Mouse (Mus musculus) adrenal gland, adult (tissue): ENCODE results near the gene Bad.
A peak's percentile ranks its signal among the peaks of the same experiment; 100 is the strongest.

Experiments used
- DNase-seq, 2 experiments: peaks; one replicate each; pipeline ENCODE4 v3.0.0; 2022 to 2023; ENCODE audit warnings: low spot score in 1 of 2; ENCODE audit not compliant: inconsistent age in 2 of 2

Bad gene

DNA sequence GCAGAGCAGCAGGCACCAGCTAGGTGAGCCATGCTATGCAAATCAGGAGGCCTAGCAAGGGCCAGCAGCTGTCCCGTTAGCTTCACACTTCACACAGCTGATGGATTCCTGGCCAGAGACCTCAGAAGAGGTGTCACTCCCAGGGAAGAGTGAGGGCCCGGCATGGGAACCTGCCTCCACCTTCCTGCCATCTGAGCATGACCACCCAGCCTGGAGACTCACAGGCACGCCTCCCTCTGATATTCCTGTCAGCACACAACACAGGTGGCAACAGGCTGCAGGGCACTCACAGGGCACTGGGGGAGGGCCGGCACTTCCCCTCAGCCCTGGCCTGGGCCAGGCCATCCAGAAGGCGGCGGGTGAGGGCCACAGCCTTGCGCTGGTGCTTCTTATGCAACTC, 13.8 kb downstream of the Bad start:
- no peak for DNase-seq

DNA sequence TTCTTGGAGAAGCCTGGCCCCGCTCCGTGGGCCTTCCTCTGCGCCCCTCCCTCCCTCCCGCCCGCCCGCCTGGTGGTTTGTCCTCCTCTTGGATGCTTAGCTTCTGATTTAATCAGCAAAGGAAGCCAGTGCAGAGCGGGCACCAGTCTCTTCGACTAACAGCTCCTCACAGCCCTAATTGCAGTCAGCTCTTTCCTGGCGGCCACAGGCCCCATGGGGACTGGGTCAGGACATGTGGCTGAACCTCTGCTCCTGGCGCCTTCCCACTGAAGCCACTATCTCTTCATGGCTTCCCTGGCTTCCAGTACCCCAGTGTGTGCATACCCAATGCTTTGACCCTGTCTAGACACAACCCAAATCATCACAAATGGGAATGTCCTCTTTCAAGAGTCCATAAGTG, 14.8 kb downstream of the Bad start:
- peak in 1 of 2 experiments; percentile 49 for DNase-seq

DNA sequence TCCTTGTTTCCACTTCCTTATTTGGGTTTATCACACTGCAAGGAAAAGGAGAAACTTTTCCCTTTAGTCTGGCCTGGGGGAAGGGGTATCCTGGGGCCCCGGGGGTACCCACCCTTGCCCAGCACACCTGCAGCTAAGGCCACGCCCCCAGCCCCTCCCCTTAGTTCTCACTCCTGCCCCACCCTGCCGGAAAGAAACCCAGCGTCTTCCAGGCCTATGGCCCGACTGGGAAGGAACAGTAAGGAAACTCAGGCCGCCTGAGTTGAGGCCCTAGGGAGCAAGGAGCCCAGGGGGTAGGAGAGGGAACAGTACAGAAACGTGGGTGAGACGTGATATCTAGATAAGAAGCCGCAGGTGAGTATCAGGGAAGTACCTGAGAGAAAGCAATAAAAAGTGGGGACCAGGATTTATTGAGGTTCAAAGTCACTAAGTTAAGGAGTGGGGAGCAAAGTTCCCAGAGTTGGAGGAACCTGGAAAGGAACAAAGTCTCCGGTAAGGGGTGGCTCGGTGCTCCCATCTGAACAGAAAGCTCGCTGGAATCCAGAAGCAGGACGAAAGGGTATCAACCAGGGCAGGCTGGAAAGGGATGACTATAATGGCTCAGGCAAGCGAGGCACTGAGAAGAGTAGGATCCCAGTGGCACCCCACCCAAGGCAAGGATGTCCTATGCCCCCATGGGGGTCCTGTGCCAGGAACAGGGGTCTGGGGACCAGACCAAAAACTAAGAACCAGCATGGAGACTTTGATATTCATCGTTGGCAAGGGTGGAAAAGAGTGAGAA, 27.0 kb downstream of the Bad start:
- peak in 1 of 2 experiments; percentile 69 for DNase-seq

DNA sequence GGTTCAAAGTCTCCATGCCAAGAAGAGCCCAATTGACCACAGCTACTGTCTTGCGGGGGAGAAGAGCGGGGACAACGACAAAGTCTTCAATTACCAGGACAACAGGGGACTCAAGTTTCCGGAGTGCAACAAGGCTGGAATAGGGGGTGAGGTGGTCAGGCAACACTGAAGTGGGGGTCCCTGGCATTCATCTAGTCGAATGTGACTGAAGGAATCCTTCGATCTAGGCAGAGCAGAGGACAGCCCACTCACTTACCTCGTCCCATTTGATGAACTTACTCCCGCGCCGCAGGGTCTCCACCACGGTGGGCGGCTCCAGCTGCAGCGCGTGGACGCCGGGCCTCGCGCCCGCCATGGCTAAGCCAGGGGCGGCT, 27.6 kb downstream of the Bad start:
- no peak for DNase-seq

DNA sequence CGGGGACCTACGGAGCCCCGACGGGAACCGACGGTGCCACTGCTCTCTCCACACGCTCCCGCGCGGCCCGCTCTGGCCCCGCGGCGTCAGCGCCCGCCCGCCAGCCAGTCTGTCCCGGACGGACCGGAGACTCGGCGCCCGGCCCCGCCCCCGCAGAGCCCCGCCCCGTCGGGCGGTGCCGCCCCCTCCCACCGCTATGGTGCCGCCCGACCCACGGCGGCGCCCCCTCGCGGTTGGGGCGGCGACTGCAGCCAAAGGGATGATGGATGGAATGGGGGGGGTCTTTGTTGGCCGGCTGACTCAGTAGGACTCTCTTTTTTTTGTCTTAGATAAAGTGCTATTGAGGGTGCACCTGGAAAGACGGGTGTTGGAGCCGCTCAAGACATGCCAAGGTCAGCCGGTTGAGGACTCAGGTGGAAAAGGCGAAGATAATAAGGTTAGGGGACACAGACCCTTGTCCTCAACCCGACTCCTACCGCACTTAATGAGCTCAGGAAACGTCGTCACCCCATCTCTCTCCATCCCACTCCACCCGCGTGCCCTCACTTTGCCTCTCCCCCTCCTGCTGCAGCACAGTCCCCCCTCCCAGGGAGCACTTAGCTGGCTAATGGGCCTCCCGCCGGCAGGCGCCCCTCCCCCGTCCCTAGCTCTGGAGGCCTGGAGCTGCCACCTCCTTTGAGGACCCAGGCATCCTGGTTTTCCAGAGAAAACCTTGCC, 28.2 kb downstream of the Bad start:
- peak; percentile 85 to 93 for DNase-seq

DNA sequence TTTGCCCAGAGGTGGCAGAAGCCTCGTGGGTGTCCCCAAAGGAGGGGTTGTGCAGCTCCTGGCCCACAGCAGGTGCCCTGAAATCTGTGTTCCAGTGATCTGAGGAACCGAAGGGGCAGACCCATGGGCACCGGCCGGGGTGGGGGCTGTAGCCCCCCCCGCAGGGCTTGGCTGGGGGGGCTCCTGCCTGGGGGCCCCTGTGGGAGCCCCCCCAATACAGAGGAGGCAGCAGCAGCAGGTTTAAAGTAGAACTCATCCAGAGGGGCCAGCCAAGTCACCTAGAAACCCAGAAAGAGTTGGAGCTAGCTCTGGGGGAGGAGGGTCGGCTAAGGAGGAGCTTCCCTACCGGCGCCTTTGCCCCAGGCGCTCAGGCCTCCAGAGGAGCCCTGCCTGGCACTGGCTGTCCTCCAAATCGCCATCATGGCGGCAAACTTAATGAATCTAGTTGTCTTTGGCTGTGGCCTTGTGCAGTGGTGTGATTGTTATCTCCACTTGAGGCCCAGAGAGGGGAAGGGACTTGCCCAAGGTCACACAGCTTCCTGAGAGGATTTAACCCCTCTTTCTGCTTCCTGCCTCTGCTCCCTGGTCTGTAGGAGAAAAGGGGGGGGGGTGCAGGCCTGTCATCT, 28.9 kb downstream of the Bad start:
- DNase-seq = peak; percentile 77 to 84

DNA sequence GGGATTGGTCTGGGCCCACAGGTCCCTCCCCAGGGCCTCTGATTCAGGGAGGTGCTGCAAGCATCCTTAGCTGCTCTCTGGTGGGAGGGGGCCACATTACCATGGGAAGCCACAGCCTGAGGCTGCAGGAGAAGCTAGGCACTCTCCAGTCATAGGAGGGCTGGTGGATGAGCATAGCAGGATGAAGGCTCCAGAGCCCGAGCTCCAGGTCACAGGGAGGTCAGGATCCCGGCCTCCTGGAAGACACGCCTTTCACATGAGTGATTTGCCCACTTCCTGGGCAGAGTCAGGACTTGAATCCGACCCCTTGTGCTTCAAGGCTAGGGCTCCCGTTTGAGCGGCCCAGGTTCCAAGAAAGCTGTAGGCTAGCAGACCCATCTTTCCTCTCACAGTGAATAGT, 30.0 kb downstream of the Bad start:
- DNase-seq = no peak

DNA sequence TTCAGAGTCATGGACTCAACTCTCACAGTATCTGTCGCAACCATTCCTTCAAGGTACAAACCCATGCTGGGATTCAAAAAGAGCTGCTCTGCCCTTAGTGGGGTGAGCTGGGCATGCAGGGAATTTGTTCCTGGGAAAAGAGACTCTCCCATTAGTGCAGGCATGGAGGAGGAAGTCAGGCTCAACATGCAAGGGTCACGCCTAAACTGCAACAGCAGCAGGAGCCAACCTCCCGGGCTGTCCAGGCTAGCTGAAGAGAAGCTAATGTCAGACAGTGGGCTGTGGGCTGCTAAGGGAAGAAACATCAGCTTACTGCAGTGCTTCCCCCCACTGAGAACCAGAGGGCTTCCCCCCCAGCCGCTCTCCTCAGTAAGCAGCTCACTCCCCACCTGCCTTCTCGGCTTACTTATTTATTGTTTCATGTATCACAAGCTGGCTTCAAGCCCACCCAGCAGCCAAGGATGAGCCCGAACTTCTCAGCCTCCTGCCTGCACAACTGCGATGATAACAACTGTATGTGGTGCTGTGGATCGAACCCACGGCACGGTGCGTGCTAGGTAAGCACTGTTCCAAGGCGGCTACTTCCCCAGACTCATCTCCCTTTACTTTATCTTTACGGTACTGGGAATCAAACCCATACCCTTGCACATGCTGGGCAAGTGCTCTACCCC, 30.7 kb downstream of the Bad start:
- DNase-seq = peak in 1 of 2 experiments; percentile 59

- DNase-seq = no peak
Measured at GRCm38 (mm10) chr19:6973581-6974190, 32.0 kb downstream of the Bad start.

DNA sequence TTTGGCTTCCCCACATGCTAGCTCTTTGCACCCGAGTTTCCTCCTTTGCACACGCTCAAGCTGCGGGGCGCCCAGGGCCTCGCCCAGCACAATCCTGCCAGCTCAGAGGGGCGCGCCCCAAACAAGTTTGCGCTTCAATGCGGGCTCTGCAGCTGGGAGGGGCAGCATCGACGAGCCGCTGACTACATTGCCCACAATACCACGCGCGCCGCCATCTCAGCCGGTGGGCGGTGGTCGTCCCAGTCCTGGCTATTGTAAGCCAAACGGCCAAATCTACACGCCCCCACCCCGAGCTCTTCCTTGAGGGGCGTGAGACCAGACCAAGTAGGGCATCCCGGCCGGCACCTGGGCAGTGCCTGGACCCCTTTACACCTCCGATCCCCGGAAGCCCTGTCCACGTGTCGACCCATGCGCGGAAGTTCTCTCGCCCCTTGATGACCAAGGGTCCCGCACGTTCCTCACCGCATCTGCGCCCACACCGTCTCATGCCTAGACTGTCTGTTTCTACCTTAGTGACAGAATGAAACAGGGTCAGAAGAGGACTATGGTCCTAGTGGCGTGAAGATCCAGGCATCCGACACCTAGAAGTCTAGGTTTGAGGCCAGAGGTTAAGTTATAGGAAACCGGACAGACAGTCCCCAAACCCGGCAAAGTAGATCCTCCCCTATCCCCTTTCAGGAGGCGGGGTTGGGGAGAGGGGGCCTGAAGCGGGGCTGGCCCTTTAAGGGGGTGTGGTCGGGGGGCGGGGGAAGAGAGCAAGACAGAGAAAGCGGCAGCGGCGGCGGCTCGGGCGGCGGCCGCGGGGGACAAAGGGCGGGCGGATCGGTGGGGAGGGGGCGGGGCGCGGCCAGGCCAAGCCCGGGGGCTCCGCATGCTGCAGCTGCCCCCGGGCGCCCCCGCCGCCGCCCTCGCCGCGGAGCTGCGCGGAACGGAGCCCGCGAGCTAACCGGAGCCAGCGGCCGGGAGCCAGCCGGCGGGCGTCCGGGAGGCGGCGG, 32.8 kb downstream of the Bad start, which contains the start of gene Ppp1r14b:
TSS of gene Ppp1r14b (plus strand) at position 758 of the 995 bp plus-strand sequence.
- peak; percentile 86 to 95 for DNase-seq

DNA sequence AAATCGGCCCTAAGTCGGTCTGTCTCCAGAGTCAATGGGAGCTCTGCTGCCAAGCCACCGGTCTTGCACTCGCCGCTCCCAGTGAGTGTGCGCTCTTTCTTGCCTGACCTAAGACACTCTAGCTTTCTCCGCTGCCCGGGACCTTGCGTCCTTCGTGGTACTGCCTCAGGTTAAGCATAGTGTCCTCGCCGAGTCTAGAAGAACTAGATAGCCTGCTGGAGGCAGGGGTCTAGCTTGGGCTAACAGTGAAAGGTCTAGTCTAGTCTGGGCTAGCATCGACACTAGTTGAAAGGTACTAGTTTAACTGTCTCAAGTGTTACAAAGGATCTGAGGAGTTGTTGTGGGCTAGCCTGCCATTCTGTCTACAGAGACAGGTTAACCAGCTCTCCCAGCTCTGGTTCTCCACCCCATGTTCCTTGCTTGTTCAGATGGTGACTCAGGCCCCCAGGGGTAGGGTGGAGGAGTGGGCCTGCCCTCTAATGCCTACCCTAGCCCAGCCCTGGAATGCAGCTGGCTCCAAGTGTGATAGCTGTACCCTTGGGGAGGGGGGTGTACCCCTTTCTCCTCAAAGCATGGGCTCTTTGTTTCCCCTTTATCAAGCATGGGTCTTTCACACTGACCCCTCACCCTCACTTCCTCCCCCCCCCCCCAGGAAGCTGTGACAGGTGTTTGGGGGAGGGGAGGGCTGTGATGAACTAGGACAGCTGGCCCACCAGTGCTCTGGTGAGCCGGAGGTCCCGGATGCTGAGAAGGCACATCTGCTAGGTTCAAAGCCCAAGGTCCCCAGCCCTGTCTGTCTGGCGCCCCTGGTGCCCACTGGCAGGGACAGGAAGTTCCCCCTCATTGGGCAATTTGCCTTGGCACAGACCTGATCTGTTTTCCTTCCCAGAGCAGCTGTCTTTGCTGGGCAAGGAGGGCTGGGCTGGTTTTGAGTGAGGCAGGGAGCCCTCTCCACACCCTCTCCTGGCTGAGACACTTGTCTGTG, 34.2 kb downstream of the Bad start, which contains the start of gene Plcb3:
TSS of gene Plcb3 (minus strand) at position 934 of the 985 bp plus-strand sequence.
- DNase-seq = peak; percentile 86 to 90

GRCm38 (mm10) chr19:6977759-6978638, 36.3 kb downstream of the Bad start:
- peak in 1 of 2 experiments; percentile 70 for DNase-seq

DNA sequence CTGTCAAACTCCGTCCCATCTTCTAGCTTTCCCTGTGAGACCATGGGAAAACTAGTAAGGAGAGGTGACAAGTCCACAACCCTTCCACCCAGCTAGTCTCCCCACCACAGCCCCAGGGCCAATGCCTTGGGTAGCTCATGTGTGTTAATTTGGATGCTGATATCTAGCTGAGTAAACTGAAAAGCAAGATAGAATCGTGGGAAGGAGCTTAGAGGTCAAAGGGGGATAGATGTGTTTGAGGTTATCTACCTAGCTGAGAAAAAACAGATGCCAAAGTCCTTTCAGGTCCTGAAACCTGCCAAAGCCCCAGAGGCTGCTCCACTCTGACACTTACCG, 36.9 kb downstream of the Bad start:
- no peak for DNase-seq

DNA sequence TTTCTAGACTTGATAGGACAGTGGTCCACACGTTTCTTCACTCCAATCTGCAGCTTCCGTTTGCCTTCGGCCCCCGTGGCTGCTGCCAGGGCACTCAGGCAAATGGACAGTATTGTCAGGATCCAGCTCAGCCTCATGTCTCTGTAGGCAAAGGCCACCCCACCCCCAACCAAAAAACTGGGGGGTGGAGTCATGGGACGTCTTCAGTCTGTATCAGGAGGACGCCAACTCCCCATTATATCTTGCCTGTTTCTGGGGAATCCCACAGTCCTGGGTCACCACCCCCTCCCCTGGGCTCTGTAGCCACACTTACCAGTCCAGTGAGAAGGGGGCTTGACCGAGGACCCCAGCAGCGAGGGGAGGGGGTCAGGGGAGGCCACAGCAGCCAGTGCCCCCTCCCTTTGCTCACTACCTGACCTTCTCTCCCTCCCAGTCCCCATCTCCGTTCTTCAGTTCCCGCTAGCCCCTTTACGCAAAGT, 37.4 kb downstream of the Bad start:
- peak in 1 of 2 experiments; percentile 78 for DNase-seq

DNA sequence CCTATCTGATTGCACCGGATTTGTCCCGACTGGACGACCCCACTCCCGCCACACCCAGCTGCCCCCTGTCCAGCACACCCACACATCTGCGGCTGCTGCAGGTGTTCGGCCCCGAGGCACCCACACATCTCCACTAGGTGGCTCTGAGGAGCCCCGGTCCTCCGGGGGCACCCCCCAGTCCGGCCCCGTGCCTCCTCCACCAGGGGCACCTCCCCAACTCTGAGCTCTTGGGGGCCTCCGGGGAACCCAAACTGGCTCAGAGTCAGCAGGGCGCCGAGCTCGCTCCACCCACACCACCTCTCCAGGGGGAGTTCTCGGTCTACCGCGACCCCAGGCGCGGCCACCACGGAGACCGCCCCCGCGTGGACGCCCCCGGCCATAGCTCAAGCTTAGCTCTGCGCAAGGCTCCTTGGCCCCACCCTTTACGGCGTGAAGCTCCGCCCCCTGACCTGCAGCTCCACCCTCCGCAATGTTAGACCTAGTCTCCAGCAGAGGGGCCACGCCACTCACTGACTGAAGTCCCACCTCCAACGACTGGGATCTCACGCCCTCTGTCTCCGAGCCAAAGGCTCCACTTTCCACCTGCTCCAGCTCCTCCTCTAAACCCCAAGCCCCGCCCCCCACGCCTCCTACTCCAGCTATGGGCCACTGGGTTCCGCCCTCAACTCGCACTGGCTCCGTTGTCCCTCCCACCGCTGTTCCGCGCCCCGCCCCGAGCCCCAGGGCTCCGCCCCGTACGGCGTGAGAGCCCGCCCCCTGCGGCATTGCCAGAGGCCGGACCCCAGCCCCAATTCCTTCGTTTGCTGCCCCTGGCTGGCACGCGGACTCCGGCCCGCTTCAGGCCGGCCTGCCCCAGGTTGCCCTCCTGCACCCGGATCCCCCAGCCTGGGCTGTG, 38.1 kb downstream of the Bad start:
- peak; percentile 100 for DNase-seq

GRCm38 (mm10) chr19:6980381-6981093, 38.9 kb downstream of the Bad start, which contains the start of gene Fkbp2:
TSS of gene Fkbp2 (minus strand) at chr19:6980501.
- DNase-seq = peak; percentile 99 to 100
